Mouse (Mus musculus): ENCODE results near the gene Hyls1. TPM values are rescaled to one million over a fixed set of nuclear protein-coding genes. Genes with fewer than 3 reads are reported as not detected.

Gene Hyls1
- polyA plus RNA-seq, 1 experiment = 7.7 TPM

DNA sequence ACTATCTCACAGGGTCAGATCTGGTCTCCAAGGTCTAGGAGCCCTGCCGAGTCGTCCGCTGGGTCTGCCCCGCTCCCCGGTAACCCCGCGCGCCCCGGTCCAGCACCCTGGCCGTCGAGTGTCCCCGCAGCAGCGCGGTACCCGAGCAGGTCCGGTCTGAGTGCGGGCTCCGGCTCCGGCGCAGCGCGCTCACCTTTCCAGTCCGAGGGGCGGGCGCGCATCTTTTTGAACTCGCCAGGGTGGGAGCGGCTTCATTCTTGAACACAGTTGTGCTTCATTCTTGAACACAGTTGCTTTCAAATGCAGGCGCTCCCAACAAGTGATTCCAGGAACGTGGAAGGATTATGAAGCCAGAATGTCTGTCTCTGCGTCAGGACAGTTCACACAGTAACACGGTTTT, 4.2 kb upstream of the Hyls1 start:
- DNase-seq = no peak
- 6% methylated on average over 32 of the region's 32 CpGs for WGBS

GRCm38 (mm10) chr9:35570663-35571062, 465 bp upstream of the Hyls1 start:
- Histone ChIP-seq H3K27me3 (ENCODE audit: control insufficient read depth, insufficient read depth, low read length) (no peaks in the 10 kb centered on the region), H3K4me3 (replicated peaks; ENCODE audit: insufficient read depth, low read depth, low read length) (peak overlapping the region; percentile 87), H3K27ac (ENCODE audit: insufficient read depth, low read length) (no peak overlapping the region), H3K4me1 (ENCODE audit: control insufficient read depth, insufficient read depth, low read length) (no peaks in the 10 kb centered on the region)
- TF ChIP-seq CTCF (IDR thresholded peaks at IDR 0.05; ENCODE audit: borderline replicate concordance, insufficient read depth, low read depth, low read length) (no peak), POLR2A (IDR thresholded peaks at IDR 0.05; ENCODE audit: borderline replicate concordance, insufficient read depth, low read length) (no peak)
- WGBS = 6% methylated on average over 5 of the region's 5 CpGs
- DNase-seq = no peak

More for the DNA sequence above, 4.2 kb upstream of the Hyls1 start:
- no peak for TF ChIP-seq POLR2A (IDR thresholded peaks at IDR 0.05; ENCODE audit: borderline replicate concordance, insufficient read depth, low read length)
- no peak for TF ChIP-seq CTCF (IDR thresholded peaks at IDR 0.05; ENCODE audit: borderline replicate concordance, insufficient read depth, low read depth, low read length)
- no peaks in the 10 kb centered on the region for H3K27me3 ChIP-seq (ENCODE audit: control insufficient read depth, insufficient read depth, low read length)
- no peak overlapping the region for H3K4me3 ChIP-seq (replicated peaks; ENCODE audit: insufficient read depth, low read depth, low read length)
- H3K27ac ChIP-seq (ENCODE audit: insufficient read depth, low read length) = no peak overlapping the region
- no peaks in the 10 kb centered on the region for H3K4me1 ChIP-seq (ENCODE audit: control insufficient read depth, insufficient read depth, low read length)

GRCm38 (mm10) chr9:35567995-35568394, 2.2 kb downstream of the Hyls1 start:
- H3K4me1 ChIP-seq (ENCODE audit: control insufficient read depth, insufficient read depth, low read length) = no peaks in the 10 kb centered on the region
- DNase-seq = no peak
- H3K4me3 ChIP-seq (replicated peaks; ENCODE audit: insufficient read depth, low read depth, low read length) = no peak overlapping the region
- WGBS = 75% methylated on average over 3 of the region's 3 CpGs
- H3K27me3 ChIP-seq (ENCODE audit: control insufficient read depth, insufficient read depth, low read length) = no peaks in the 10 kb centered on the region
- TF ChIP-seq CTCF (IDR thresholded peaks at IDR 0.05; ENCODE audit: borderline replicate concordance, insufficient read depth, low read depth, low read length) = no peak
- no peak for TF ChIP-seq POLR2A (IDR thresholded peaks at IDR 0.05; ENCODE audit: borderline replicate concordance, insufficient read depth, low read length)
- H3K27ac ChIP-seq (ENCODE audit: insufficient read depth, low read length) = no peak overlapping the region

DNA sequence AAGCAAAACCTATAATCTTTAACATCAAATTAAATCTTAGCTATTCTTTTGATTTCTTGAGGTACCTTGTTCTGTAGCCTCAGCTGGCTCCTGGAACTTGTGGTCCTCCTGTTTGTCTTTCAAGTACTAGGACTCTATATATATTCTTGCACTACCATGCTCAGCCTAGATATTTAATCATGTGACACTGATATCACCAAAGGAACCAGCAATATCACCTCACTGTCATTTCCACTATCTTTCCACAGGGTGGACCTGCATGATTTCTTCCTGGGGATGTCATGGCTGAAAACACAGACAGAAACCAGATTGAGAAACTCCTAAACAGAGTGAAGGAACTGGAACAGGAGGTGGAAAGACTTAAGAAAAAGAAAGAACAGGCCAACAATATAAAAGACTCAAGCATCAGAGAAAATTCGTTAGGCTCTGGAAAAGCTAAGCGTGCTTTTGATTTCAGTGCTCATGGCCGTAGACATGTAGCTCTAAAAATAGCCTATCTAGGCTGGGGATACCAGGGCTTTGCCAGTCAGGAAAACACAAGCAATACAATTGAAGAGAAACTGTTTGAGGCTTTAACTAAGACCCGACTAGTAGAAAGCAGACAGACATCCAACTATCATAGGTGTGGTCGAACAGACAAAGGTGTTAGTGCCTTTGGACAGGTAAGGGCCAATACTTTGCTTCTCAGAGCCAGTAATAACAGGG, 5.5 kb downstream of the Hyls1 start:
- 80% methylated on average over 5 of the region's 5 CpGs for WGBS
- no peaks in the 10 kb centered on the region for H3K27me3 ChIP-seq (ENCODE audit: control insufficient read depth, insufficient read depth, low read length)
- TF ChIP-seq CTCF (IDR thresholded peaks at IDR 0.05; ENCODE audit: borderline replicate concordance, insufficient read depth, low read depth, low read length) = no peak
- TF ChIP-seq POLR2A (IDR thresholded peaks at IDR 0.05; ENCODE audit: borderline replicate concordance, insufficient read depth, low read length) = no peak
- no peak overlapping the region for H3K4me3 ChIP-seq (replicated peaks; ENCODE audit: insufficient read depth, low read depth, low read length)
- H3K27ac ChIP-seq (ENCODE audit: insufficient read depth, low read length) = no peak overlapping the region
- H3K4me1 ChIP-seq (ENCODE audit: control insufficient read depth, insufficient read depth, low read length) = no peaks in the 10 kb centered on the region
- DNase-seq = no peak

DNA sequence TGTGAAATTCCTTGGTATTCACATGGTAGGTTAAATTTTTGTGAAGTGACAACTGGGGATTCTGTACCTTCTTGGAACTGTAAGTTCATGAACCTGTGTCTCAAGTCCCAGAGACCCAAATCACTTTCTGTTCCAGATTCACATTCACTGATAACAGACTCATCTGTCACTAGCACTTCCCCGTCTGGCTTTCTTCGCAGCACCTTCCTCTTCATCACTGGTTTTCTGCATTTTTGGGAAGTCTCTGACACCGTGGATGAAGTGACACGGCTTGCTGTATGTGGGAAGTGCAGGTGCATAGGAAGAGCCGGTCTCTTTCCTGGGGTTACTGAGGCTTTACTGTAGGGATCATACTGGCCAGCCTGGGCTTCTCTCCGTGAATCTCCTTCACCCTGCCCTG, 8.6 kb downstream of the Hyls1 start:
- no peak overlapping the region for H3K4me3 ChIP-seq (replicated peaks; ENCODE audit: insufficient read depth, low read depth, low read length)
- H3K27ac ChIP-seq (ENCODE audit: insufficient read depth, low read length) = no peak overlapping the region
- WGBS = 89% methylated on average over 6 of the region's 6 CpGs
- DNase-seq = no peak
- H3K4me1 ChIP-seq (ENCODE audit: control insufficient read depth, insufficient read depth, low read length) = no peaks in the 10 kb centered on the region
- no peak for TF ChIP-seq POLR2A (IDR thresholded peaks at IDR 0.05; ENCODE audit: borderline replicate concordance, insufficient read depth, low read length)
- TF ChIP-seq CTCF (IDR thresholded peaks at IDR 0.05; ENCODE audit: borderline replicate concordance, insufficient read depth, low read depth, low read length) = no peak
- no peaks in the 10 kb centered on the region for H3K27me3 ChIP-seq (ENCODE audit: control insufficient read depth, insufficient read depth, low read length)

- no peak overlapping the region for H3K4me3 ChIP-seq (replicated peaks; ENCODE audit: insufficient read depth, low read depth, low read length)
- H3K27me3 ChIP-seq (ENCODE audit: control insufficient read depth, insufficient read depth, low read length) = no peaks in the 10 kb centered on the region
- no peak overlapping the region for H3K27ac ChIP-seq (ENCODE audit: insufficient read depth, low read length)
- WGBS = 95% methylated on average over 11 of the region's 11 CpGs
- TF ChIP-seq POLR2A (IDR thresholded peaks at IDR 0.05; ENCODE audit: borderline replicate concordance, insufficient read depth, low read length) = no peak
- no peak for TF ChIP-seq CTCF (IDR thresholded peaks at IDR 0.05; ENCODE audit: borderline replicate concordance, insufficient read depth, low read depth, low read length)
- DNase-seq = no peak
- H3K4me1 ChIP-seq (ENCODE audit: control insufficient read depth, insufficient read depth, low read length) = no peaks in the 10 kb centered on the region
Measured at GRCm38 (mm10) chr9:35561076-35561475, 9.1 kb downstream of the Hyls1 start.

- DNase-seq = peak; percentile 85 to 87
- Histone ChIP-seq H3K27ac (ENCODE audit: insufficient read depth, low read length) (no peak overlapping the region; the same call in 1 of the 2 replicates), H3K4me1 (ENCODE audit: control insufficient read depth, insufficient read depth, low read length) (no peaks in the 10 kb centered on the region), H3K4me3 (replicated peaks; ENCODE audit: insufficient read depth, low read depth, low read length) (peak overlapping the region; percentile 90), H3K27me3 (ENCODE audit: control insufficient read depth, insufficient read depth, low read length) (no peaks in the 10 kb centered on the region)
- 1% methylated on average over 31 of the region's 31 CpGs for WGBS
- TF ChIP-seq POLR2A (IDR thresholded peaks at IDR 0.05; ENCODE audit: borderline replicate concordance, insufficient read depth, low read length) = peak; percentile 64; the same call in 1 of the 2 replicates
- no peak for TF ChIP-seq CTCF (IDR thresholded peaks at IDR 0.05; ENCODE audit: borderline replicate concordance, insufficient read depth, low read depth, low read length)
Measured at GRCm38 (mm10) chr9:35559009-35559890, 10.9 kb downstream of the Hyls1 start.

All from cerebellum, adult 2 months (tissue).